Mouse (Mus musculus): ENCODE results near the gene Dnajc13.

DNA sequence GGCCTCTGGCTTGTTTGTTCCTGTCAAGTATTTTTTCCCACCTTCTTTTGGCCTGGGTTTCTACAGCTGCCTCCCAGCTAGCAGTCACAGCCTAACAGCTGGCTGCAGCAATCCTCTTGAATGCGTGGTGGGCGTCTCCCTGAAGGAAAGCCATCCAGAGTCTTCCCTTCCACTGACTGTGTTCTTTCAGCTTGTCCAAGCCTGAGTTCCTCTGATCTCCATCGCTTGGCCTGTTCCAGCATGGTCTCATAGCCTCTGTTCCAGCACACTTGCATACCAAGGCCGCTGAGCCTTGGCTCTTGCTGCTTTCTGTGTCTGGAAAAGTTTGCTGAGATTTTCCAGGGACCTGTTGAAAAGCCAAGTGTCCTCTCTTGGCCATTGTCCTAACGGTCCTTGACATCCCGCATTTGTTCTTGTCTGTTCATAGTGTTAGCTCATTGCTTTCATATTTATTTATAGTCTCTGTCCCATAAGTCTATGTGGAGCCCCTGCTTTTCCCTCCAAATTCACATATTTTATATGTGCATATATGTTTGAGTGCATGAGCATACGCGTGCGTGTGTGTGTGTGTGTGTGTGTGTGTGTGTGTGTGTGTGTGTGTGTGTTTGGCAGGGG, 132.5 kb downstream of the Dnajc13 start:
- no peak for TF ChIP-seq CTCF (IDR thresholded peaks at IDR 0.05; ENCODE audit: insufficient read depth, low read length)
- TF ChIP-seq POLR2A (IDR thresholded peaks at IDR 0.05; ENCODE audit: borderline replicate concordance, extremely low read depth, low read depth, low read length): no peak
